Mouse (Mus musculus) ovary, postnatal 36 days (tissue): ENCODE data around the gene Psma2.
A peak's percentile ranks its signal among the peaks of the same experiment; 100 is the strongest.

Experiments
- DNase-seq: peaks from one replicate; pipeline ENCODE4 v3.0.0; 2022; ENCODE audit warnings: low spot score, mixed read lengths

Gene Psma2

DNA sequence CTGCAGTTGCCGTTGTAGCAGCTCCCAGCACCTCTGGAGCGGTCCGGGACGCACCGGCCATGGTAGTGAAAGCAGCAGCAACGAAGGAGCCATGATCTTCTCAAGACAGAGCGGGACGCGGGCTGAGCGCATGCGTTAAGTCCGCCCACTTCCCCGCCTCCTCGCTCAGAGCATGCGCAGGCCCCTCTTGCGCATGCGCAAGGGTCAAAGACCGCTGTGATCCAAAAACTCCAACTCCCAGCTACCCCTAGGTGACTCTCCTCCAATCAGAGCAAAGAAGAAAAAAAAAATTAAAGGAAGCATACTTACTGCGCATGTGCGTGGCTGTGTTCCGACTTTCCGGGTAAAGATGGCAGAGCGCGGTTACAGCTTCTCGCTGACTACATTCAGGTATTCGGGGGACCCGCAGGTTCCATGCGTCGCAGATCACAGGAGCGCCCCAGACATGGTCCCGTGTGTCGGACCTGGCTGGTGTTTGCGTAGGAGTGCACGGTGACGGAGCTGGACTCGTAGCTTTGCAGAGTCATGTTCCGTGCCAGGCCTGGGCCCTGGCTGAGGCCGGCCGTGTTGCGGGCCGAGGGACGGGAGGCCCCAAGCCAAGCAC is at the start of gene Psma2, which contains the start of gene Mrpl32:
Psma2 (plus strand) TSS at position 315 of the 604 bp plus-strand sequence.
Mrpl32 (minus strand) TSS at position 240 of the 604 bp plus-strand sequence.
- peak; percentile 97 for DNase-seq

DNA sequence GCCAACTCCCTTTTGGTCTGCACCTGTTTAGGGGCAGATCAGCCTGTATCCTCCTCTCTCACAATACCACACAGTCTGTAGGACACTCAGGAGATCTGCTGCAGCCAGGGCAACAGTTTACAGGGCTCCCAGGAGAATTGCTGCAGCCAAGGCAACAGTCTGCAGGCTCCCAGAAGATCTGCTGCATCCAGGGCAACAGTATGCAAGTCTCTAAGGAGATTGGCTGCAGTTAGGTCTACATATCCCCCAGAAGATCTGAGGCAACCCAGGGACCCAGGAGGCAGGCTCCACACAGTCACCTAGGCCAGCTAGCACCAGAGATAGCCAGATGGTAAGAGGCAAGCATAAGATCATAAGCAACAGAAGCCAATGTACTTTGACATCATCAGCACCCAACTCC is 38.9 kb upstream of the Psma2 start:
- DNase-seq = no peak

DNA sequence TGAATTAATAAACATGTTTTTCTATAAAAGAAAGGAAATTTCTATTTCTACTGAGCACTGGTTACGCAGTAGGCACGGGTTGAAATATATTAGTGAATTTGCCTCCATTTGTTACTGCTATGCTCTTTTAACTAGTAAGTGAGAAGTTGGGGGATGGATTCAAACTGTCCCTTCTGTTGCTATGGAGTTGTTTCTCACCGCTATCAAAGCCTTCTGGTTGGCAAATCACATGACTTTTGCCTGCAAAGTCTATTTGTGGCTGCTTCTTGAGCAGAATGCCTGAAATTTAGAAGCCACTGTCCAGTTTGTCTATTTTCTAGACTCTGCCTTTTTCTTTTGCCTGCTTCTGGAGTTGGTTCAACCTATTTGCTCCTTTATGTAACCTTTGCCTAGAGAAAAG is 32.6 kb upstream of the Psma2 start:
- no peak for DNase-seq

DNA sequence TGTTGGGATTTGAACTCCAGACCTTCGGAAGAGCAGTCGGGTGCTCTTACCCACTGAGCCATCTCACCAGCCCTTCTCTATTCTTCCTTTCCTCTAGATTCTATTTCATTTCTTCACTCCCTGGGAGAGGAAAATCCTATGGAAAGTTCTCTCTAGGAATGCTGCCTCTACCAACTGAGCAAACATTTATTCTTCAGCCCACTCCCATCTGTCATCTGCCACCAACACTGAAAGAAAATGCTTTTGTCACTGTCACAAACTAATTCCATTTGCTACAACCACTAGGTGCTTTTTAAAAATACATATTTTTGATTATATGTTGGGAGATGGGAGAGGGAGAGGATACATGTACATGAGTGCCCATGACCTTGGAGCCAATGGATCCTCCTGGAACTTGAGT is 10.3 kb upstream of the Psma2 start:
- DNase-seq = no peak

DNA sequence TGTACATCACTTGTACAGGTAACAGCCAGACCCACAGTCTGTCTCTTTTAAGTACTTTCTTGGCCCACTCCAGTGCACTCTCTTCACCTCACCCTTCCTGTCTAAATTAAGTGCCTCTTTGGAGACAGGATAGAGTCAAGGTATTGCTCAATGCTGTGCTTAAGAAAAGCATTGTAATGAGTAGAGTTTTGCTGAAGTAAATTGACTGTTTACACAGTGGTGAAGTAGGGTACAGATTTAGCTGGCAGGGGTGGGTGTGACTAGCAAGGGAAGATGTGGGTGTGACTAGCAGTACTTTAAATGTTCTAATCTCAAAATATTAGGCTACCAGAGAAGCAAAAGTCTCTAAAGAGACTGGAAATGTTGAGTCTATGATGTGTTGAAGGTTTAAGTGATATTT is 5.4 kb upstream of the Psma2 start:
- DNase-seq = no peak

DNA sequence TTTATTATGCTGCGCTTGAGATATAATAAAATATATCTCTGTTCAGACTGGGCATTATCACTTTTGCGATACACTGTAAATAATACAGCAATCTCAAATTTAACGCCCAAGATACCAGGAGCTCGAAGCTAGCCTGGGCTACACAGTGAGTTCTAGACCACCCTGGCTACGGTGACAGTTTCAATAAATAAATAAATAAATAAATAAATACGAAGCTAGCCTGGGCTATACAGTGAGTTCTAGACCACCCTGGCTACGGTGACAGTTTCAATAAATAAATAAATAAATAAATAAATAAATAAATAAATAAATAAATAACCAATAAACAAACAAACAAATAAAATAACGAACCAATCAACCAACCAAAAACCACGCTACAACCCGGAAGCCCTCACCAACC is 577 bp upstream of the Psma2 start:
- no peak for DNase-seq

DNA sequence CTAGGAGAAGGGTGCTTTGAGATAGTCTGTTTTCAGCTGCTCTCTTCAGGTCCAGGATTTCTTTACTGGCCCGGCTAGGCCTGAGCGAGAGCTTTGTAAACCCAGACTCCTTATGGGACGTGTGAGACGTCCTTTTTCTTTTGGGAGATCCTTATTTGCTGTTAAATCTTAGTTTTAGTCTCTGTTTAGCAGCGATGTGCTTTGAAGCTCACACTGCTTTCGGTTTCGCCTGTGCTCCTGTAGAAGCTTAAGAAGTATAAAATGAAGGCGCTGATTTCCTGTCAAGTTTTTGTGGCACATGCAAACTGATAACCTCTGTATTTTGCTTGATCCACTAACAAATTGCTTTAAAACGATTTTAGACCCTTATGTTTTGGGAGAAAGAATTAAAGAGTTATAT is 513 bp downstream of the Psma2 start:
- DNase-seq = no peak

DNA sequence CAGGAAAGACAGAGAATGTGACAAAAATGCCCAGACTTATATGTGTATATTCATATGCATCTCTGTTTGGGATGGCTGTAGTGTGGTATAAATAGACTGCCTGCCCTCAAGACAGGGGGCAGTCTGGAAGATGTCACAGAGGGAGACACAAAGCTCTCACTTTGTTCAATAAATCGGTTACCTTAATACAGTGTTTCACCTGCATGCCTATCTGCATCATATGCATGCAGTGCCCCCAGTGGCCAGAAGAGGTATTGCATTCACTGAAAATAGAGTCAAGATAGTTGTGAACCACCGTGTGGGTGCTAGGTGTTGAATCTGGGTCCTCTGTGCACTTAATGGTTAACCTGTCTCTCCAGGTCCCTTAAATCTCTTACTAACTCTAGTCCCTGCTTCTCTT is 5.7 kb downstream of the Psma2 start:
- peak; percentile 16 for DNase-seq

DNA sequence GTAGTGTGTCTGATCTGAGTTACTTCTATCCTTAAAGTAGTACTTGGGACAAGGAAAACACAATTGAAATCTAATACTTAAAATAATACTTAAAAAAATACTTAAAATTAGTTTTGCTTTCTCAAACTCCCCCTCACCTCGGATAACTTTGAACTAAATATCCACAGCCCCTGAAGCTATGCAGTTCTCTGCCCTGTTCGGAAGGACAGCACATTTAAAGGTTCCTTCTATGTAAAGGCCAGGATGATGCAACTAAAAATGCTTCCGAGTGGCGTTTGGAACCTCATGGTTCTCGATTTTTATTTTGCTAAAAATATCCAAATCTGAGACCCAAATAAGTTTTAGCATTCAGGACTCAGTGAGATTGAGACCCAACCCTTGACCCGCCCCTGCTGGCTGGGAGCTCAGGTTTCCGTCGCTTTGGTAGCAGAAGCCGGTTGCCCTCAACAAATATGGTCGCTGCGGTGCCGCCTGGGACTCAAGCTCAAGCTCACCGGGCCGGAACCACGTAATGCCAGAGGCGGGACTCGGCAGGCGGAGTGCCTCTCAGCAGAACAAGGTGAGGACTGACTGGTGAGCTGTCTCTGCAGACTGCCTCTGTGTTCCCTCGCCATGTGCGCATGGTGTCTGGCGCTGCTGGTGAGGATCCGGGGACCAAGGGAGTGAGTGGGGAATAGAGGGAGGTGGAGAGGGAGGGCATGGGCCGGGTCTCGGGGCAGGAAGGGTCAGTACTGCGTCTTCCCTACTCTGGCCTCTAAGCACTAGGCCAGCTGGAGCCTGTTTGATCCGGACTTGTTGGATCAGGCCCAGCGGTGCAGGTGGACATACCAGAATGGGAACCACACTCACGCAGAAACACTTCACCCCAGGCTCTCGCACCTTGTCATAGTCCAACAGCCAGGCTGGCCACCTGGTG is 16.9 kb downstream of the Psma2 start, which contains the start of gene AW209491:
AW209491 (plus strand) TSS at position 429 of the 916 bp plus-strand sequence.
- peak; percentile 94 for DNase-seq

DNA sequence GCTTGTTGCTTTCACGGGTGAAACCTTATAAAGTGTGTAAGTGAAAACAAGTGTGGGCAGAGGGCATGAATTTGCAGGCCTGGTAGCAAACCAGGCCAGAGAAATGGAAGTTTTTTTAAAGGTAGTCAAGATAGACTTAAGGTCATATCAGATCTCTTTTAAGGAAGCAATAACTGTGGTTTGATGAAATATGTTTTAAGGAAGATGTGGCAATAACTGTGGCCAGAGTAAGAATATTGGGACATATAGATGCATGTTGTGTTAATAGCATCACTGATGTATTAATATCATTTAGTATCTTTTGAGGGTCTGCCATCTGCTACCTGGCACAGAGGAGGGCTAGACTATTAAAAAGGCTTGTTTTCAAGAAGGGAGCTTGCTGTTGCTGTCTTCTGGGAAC is 27.0 kb downstream of the Psma2 start:
- no peak for DNase-seq

DNA sequence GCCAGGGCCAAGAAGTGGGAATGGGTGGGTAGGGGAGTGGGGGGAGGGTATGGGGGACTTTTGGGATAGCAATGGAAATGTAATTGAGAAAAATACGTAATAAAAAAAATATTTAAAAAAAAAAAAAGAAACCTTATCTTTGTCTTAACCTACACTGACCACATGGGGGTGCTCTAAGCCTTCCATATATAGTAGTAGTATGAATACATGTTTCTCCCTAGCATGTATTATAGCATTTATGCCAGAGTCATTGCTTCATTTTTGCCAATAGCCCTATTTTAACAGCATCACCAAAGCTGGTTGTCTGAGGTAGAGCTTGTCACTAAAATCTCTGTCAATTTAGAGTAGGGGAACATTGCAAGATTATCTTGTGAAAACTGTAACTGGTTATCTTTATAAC is 36.3 kb downstream of the Psma2 start:
- DNase-seq = no peak

DNA sequence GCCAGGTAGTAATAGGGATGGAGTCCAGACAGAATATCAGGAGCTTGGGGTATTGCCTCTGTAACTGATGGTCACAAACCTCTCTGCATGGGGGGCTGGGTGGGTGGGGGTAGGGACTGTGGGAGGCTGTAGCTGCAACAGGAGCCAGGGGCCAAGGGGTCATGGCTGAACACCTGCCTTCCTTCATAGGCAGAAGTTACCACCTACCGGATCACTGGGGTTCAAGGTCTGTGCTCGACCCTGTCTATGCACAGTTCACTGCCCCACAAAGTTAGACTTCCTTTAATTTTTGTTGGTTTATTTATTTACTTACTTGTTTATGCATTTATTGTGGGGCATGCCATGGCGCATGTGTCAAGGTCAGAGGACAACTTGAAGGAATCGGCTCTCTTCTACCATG is 54.1 kb downstream of the Psma2 start:
- no peak for DNase-seq

DNA sequence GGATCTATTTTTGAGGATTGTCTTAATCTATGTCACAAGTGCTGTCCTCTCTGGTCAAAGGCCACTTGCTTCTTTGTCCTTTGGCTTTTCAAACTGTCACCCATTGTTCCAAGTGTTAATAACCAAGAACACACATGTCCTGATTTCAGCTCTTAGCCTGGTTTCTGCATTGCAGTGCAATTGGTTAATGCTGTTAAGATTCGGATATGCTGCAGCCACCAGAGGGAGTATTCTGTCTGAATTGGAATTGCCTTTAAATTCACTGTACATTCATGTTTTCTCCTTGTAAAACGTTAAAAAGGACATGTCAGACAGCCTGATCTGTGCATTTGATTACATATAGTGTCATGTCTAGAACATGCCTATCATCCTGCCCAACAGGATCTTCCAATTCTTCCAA is 57.3 kb downstream of the Psma2 start:
- DNase-seq = no peak

DNA sequence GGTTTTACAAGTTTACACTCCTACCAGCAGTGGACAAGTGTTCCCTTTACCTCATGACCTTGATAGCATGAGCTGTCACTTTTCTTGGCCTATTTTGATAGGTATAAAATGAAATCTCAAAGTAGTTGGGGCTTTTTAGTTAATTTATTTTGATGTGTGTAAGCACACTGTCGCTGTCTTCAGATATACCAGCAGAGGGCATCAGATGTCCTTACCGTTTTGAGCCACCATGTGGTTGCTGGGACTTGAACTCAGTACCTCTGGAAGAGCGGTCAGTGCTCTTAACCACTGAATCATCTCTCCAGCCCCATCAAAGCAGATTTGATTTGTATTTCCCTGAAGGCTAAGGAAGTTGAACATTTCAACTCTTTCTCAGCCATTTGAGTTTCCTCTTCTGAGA is 75.9 kb downstream of the Psma2 start:
- DNase-seq = no peak

DNA sequence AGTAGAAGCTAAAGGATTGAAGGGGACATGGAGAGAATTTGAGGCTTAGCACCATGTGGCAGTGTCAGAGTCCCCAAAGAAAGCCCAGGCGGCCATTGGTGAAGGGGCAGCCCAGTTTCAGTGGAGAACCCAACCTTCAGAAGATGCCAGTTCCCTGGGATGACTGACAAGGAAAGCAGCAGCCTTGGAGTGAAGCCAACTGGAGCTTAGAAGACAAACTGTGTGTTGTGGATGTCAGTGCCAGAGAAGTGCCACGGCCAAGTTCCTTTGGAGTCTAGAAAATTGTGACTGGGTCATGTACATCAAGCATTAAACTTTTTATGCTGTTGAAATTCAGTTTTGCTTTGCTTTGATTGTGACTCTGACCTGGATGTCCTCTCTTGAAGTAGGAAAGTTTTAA is 103.8 kb downstream of the Psma2 start:
- DNase-seq = no peak

DNA sequence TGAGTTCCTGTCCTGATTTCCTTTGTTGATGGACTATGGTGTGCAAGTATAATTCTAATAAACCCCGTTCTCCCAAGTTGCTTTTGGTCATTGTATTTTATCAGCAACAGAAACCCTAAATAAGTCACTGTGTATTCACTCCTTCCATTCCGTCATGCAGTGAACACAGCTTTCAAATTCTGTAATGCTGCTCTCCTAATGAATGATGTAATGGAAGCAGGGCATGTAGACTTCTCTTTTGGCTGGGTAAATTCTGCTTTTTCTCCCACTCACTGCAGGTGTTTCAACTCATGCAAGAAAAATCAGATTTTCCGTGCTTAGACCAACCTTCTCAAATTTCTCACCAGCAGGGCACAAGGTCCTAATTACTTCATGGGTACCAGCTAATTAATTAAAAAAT is 104.7 kb downstream of the Psma2 start:
- DNase-seq = no peak
